Mouse (Mus musculus) cerebellum, postnatal 25 days (tissue): ENCODE data around the gene Olfr819.
"Not testable (repeated sequence)": the region's sequence is repeated elsewhere in the genome, so short reads cannot be mapped to it uniquely, and the experiment has no call there.

ENCODE experiments used
- DNase-seq, 2 experiments: peaks; one replicate each; pipeline ENCODE4 v3.0.0; 2021; ENCODE audit warnings: mixed read lengths in 2 of 2

The Olfr819 gene

DNA sequence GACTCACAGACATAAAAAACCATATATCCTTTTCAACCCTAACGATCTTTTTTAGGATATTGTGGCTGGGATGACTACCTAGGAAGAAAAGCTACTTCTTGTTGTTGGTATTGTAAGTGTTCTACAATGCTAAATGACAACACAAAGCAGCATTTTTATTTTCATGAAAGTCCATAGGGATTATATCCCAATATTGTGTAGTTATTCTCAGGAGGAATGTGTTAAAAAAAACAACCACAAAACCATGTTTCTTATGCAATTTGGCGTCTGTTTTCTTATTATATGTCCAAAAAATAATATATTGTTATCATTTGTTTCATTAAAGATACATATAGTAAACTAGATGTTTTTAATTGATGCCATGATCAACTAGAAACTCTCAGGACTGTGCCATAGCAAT is at the start of gene Olfr819:
Olfr819 (minus strand) TSS at position 101 of the 400 bp plus-strand sequence.
- DNase-seq = not testable (repeated sequence)

DNA sequence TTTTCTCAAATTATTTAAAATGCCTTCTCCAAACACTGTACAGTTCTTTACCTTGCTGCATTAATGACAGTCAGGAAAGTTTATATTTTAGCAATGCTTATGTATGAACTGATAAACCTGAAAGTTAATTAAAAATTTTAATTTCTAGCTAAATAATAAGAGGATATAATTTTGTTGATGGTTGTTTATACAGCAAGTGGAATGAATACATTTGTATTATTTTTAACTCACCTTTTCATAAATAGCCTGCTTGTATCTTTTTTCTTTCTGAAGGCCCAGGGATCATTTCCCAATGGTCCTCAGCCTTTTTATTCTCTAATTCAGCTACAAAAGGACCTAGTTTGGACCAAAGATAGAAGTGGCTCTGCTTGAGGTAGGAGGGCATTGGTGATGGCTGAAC is 45.3 kb upstream of the Olfr819 start, which contains the start of gene Olfr820:
Olfr820 (plus strand) TSS at position 301 of the 400 bp plus-strand sequence.
- no peak for DNase-seq

DNA sequence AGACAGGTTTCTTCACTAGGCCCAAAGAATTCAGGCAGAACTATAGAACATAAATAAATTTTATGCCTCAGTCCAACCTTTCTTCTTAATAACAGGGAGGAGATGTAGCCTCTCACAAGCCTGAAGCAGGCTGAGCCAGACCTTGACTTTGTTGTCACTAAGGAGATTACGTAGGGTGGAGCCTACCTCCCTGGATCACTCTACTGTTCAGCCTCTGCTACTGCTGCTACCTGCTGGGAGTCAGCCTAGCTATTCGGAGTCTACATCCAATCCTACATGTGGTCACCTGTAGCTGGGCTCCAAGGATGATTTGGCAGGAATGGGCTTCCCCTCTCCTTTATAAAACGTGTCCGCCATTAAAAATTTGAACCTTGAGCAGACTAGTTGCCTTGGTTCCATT is 38.3 kb upstream of the Olfr819 start:
- not testable (repeated sequence) for DNase-seq

DNA sequence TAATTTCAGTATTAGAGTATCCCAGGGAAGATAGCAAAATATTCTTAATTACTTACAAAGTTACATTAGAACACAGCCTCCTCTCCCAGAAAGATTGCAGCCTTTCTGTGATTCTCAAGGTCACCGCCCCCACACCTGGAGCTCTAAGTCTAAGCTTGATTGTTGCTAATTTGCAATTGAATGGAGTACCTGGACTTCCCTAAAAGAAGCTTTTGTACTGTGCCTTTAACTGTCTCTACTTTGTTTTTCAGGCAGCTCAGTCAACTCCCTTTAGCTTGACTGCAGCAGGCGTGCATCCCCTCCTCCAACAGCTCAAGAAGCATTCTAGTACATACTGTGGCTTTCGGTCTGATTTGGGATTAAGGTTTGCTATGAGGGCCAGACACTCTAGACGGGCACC is 37.0 kb upstream of the Olfr819 start:
- not testable (repeated sequence) for DNase-seq

DNA sequence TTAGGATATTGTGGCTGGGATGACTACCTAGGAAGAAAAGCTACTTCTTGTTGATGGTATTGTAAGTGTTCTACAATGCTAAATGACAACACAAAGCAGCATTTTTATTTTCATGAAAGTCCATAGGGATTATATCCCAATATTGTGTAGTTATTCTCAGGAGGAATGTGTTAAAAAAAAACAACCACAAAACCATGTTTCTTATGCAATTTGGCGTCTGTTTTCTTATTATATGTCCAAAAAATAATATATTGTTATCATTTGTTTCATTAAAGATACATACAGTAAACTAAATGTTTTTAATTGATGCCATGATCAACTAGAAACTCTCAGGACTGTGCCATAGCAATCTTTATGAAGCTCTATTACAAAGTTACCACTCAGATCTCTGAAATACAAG is 17.9 kb upstream of the Olfr819 start, which contains the start of gene Gm10310:
Gm10310 (minus strand) TSS at position 101 of the 400 bp plus-strand sequence.
- not testable (repeated sequence) for DNase-seq

- not testable (repeated sequence) for DNase-seq
Measured at GRCm38 (mm10) chr10:129981867-129982266, 14.8 kb upstream of the Olfr819 start.

DNA sequence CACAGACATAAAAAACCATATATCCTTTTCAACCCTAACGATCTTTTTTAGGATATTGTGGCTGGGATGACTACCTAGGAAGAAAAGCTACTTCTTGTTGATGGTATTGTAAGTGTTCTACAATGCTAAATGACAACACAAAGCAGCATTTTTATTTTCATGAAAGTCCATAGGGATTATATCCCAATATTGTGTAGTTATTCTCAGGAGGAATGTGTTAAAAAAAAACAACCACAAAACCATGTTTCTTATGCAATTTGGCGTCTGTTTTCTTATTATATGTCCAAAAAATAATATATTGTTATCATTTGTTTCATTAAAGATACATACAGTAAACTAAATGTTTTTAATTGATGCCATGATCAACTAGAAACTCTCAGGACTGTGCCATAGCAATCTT is 9.0 kb upstream of the Olfr819 start, which contains the start of gene Olfr247:
Olfr247 (minus strand) TSS at position 101 of the 400 bp plus-strand sequence.
- not testable (repeated sequence) for DNase-seq

GRCm38 (mm10) chr10:129972994-129973393 is 5.9 kb upstream of the Olfr819 start:
- not testable (repeated sequence) for DNase-seq

DNA sequence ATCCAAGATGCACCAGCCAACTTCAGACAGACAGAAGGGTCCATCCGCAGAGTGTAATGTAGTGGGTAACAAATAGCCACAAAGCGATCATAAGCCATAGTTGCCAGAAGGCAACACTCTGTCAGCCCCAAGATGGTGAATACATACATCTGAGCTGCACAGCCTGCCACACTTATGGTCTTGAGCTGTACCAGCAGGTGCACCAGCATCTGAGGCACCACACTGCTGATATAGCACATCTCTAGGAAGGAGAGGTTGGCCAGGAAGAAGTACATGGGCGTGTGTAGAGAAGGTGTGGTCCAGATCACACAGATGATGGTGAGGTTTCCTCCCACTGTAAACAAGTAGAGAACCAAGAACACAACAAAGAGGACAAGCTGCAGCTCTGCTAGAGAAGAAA is 834 bp downstream of the Olfr819 start:
- DNase-seq = not testable (repeated sequence)

- no peak for DNase-seq
Measured at GRCm38 (mm10) chr10:129949000-129949399, 18.1 kb downstream of the Olfr819 start, which contains the start of gene Olfr818. Gene Olfr818, minus strand, starts transcription at chr10:129949100.

GRCm38 (mm10) chr10:129915497-129915896 is 51.6 kb downstream of the Olfr819 start, which contains the start of gene Olfr816:
Gene Olfr816, minus strand, starts transcription at chr10:129915597.
- no peak for DNase-seq
